Mouse (Mus musculus): ENCODE data around the gene Olfr211. TPM values are rescaled to one million over a fixed set of nuclear protein-coding genes. Genes with fewer than 3 reads are reported as not detected.

The Olfr211 gene
- polyA plus RNA-seq (2014; fragmentation: Nextera tagmentation; extraction: Ambion mirVana) = not detected in 2 replicates

- no peaks in the 10 kb centered on the region for H3K4me1 ChIP-seq (replicated peaks; ENCODE audit: control insufficient read depth, insufficient read depth, low read length)
- no peak within 1 kb of the TSS for H3K27ac ChIP-seq (ENCODE audit: low read depth, low read length)
- DNase-seq (ENCODE audit: low spot score) = no peak
- no peak within 1 kb of the TSS for H3K4me2 ChIP-seq (ENCODE audit: low read depth, low read length, severe bottlenecking)
- H3K9ac ChIP-seq (ENCODE audit: low read length) = no peak within 1 kb of the TSS
- 79% methylated on average over 4 of the region's 4 CpGs for WGBS
- ATAC-seq (replicated peaks; ENCODE audit: low FRiP score) = no peak
- no peaks in the 10 kb centered on the region for H3K27me3 ChIP-seq (ENCODE audit: control insufficient read depth, insufficient read depth, low read length)
- no peaks in the 10 kb centered on the region for H3K36me3 ChIP-seq (ENCODE audit: control insufficient read depth, insufficient read depth, low read length)
- no peaks in the 10 kb centered on the region for H3K9me3 ChIP-seq (ENCODE audit: control insufficient read depth, low read length)
- no peak within 1 kb of the TSS for H3K4me3 ChIP-seq (ENCODE audit: low read depth, low read length)
Observed at GRCm38 (mm10) chr6:116488791-116489190, at the start of gene Olfr211. Gene Olfr211 (plus strand): TSS chr6:116489091.

- no peak overlapping the region for H3K4me3 ChIP-seq (ENCODE audit: low read depth, low read length)
- DNase-seq (ENCODE audit: low spot score) (no peak), ATAC-seq (replicated peaks; ENCODE audit: low FRiP score) (no peak)
- H3K9me3 ChIP-seq (ENCODE audit: control insufficient read depth, low read length) = no peaks in the 10 kb centered on the region
- no peaks in the 10 kb centered on the region for H3K4me1 ChIP-seq (replicated peaks; ENCODE audit: control insufficient read depth, insufficient read depth, low read length)
- no peaks in the 10 kb centered on the region for H3K36me3 ChIP-seq (ENCODE audit: control insufficient read depth, insufficient read depth, low read length)
- WGBS = 88% methylated on average over 6 of the region's 6 CpGs
- no peak overlapping the region for H3K4me2 ChIP-seq (ENCODE audit: low read depth, low read length, severe bottlenecking)
- no peak overlapping the region for H3K27ac ChIP-seq (ENCODE audit: low read depth, low read length)
- no peak overlapping the region for H3K9ac ChIP-seq (ENCODE audit: low read length)
- no peaks in the 10 kb centered on the region for H3K27me3 ChIP-seq (ENCODE audit: control insufficient read depth, insufficient read depth, low read length)
Observed at GRCm38 (mm10) chr6:116439531-116439930, 49.4 kb upstream of the Olfr211 start.

GRCm38 (mm10) chr6:116440447-116440846 lies 48.4 kb upstream of the Olfr211 start:
- no peak for DNase-seq (ENCODE audit: low spot score)
- Histone ChIP-seq H3K9ac (ENCODE audit: low read length) (no peak overlapping the region), H3K27ac (ENCODE audit: low read depth, low read length) (no peak overlapping the region), H3K9me3 (ENCODE audit: control insufficient read depth, low read length) (no peaks in the 10 kb centered on the region), H3K4me1 (replicated peaks; ENCODE audit: control insufficient read depth, insufficient read depth, low read length) (no peaks in the 10 kb centered on the region), H3K4me2 (ENCODE audit: low read depth, low read length, severe bottlenecking) (no peak overlapping the region), H3K36me3 (ENCODE audit: control insufficient read depth, insufficient read depth, low read length) (no peaks in the 10 kb centered on the region), H3K4me3 (ENCODE audit: low read depth, low read length) (no peak overlapping the region), H3K27me3 (ENCODE audit: control insufficient read depth, insufficient read depth, low read length) (no peaks in the 10 kb centered on the region)
- no peak for ATAC-seq (replicated peaks; ENCODE audit: low FRiP score)
- WGBS = 81% methylated on average over 4 of the region's 4 CpGs

GRCm38 (mm10) chr6:116440849-116441248 lies 48.0 kb upstream of the Olfr211 start:
- WGBS = 90% methylated on average over 4 of the region's 4 CpGs
- no peak overlapping the region for H3K4me2 ChIP-seq (ENCODE audit: low read depth, low read length, severe bottlenecking)
- no peaks in the 10 kb centered on the region for H3K4me1 ChIP-seq (replicated peaks; ENCODE audit: control insufficient read depth, insufficient read depth, low read length)
- H3K4me3 ChIP-seq (ENCODE audit: low read depth, low read length) = no peak overlapping the region
- H3K9me3 ChIP-seq (ENCODE audit: control insufficient read depth, low read length) = no peaks in the 10 kb centered on the region
- H3K27ac ChIP-seq (ENCODE audit: low read depth, low read length) = no peak overlapping the region
- DNase-seq (ENCODE audit: low spot score) = no peak
- H3K9ac ChIP-seq (ENCODE audit: low read length) = no peak overlapping the region
- no peaks in the 10 kb centered on the region for H3K36me3 ChIP-seq (ENCODE audit: control insufficient read depth, insufficient read depth, low read length)
- H3K27me3 ChIP-seq (ENCODE audit: control insufficient read depth, insufficient read depth, low read length) = no peaks in the 10 kb centered on the region
- no peak for ATAC-seq (replicated peaks; ENCODE audit: low FRiP score)

GRCm38 (mm10) chr6:116455781-116456180 lies 33.1 kb upstream of the Olfr211 start:
- ATAC-seq (replicated peaks; ENCODE audit: low FRiP score) (no peak), DNase-seq (ENCODE audit: low spot score) (no peak)
- Histone ChIP-seq H3K4me2 (ENCODE audit: low read depth, low read length, severe bottlenecking) (no peak overlapping the region), H3K9ac (ENCODE audit: low read length) (no peak overlapping the region), H3K36me3 (ENCODE audit: control insufficient read depth, insufficient read depth, low read length) (no peaks in the 10 kb centered on the region), H3K27me3 (ENCODE audit: control insufficient read depth, insufficient read depth, low read length) (peaks cover 5% of the 10 kb centered on the region; the same call in 1 of the 2 replicates), H3K4me3 (ENCODE audit: low read depth, low read length) (no peak overlapping the region), H3K4me1 (replicated peaks; ENCODE audit: control insufficient read depth, insufficient read depth, low read length) (peaks cover 3% of the 10 kb centered on the region; the same call in 1 of the 2 replicates), H3K9me3 (ENCODE audit: control insufficient read depth, low read length) (no peaks in the 10 kb centered on the region), H3K27ac (ENCODE audit: low read depth, low read length) (no peak overlapping the region)
- 83% methylated on average over 4 of the region's 4 CpGs for WGBS

- Histone ChIP-seq H3K4me2 (ENCODE audit: low read depth, low read length, severe bottlenecking) (no peak overlapping the region), H3K27me3 (ENCODE audit: control insufficient read depth, insufficient read depth, low read length) (peaks cover 7% of the 10 kb centered on the region; the same call in 1 of the 2 replicates), H3K4me3 (ENCODE audit: low read depth, low read length) (no peak overlapping the region), H3K27ac (ENCODE audit: low read depth, low read length) (no peak overlapping the region), H3K9me3 (ENCODE audit: control insufficient read depth, low read length) (no peaks in the 10 kb centered on the region), H3K9ac (ENCODE audit: low read length) (no peak overlapping the region), H3K36me3 (ENCODE audit: control insufficient read depth, insufficient read depth, low read length) (no peaks in the 10 kb centered on the region), H3K4me1 (replicated peaks; ENCODE audit: control insufficient read depth, insufficient read depth, low read length) (peaks cover 6% of the 10 kb centered on the region; the same call in 1 of the 2 replicates)
- WGBS = 97% methylated on average over 1 of the region's 1 CpGs
- DNase-seq (ENCODE audit: low spot score) (no peak), ATAC-seq (replicated peaks; ENCODE audit: low FRiP score) (no peak)
Observed at GRCm38 (mm10) chr6:116456482-116456881, 32.4 kb upstream of the Olfr211 start.

- no peak for ATAC-seq (replicated peaks; ENCODE audit: low FRiP score)
- H3K9ac ChIP-seq (ENCODE audit: low read length) = no peak overlapping the region
- peaks cover 11% of the 10 kb centered on the region; the same call in 1 of the 2 replicates for H3K27me3 ChIP-seq (ENCODE audit: control insufficient read depth, insufficient read depth, low read length)
- 75% methylated on average over 4 of the region's 4 CpGs for WGBS
- no peak for DNase-seq (ENCODE audit: low spot score)
- H3K9me3 ChIP-seq (ENCODE audit: control insufficient read depth, low read length) = no peaks in the 10 kb centered on the region
- H3K36me3 ChIP-seq (ENCODE audit: control insufficient read depth, insufficient read depth, low read length) = no peaks in the 10 kb centered on the region
- no peak overlapping the region for H3K27ac ChIP-seq (ENCODE audit: low read depth, low read length)
- H3K4me1 ChIP-seq (replicated peaks; ENCODE audit: control insufficient read depth, insufficient read depth, low read length) = peaks cover 6% of the 10 kb centered on the region; the same call in 1 of the 2 replicates
- H3K4me3 ChIP-seq (ENCODE audit: low read depth, low read length) = no peak overlapping the region
- H3K4me2 ChIP-seq (ENCODE audit: low read depth, low read length, severe bottlenecking) = no peak overlapping the region
Observed at GRCm38 (mm10) chr6:116458728-116459127, 30.2 kb upstream of the Olfr211 start.

GRCm38 (mm10) chr6:116459232-116459631 lies 29.7 kb upstream of the Olfr211 start:
- Histone ChIP-seq H3K4me3 (ENCODE audit: low read depth, low read length) (no peak overlapping the region), H3K9ac (ENCODE audit: low read length) (no peak overlapping the region), H3K27me3 (ENCODE audit: control insufficient read depth, insufficient read depth, low read length) (peaks cover 11% of the 10 kb centered on the region; the same call in 1 of the 2 replicates), H3K9me3 (ENCODE audit: control insufficient read depth, low read length) (no peaks in the 10 kb centered on the region), H3K36me3 (ENCODE audit: control insufficient read depth, insufficient read depth, low read length) (no peaks in the 10 kb centered on the region), H3K4me1 (replicated peaks; ENCODE audit: control insufficient read depth, insufficient read depth, low read length) (peaks cover 6% of the 10 kb centered on the region; the same call in 1 of the 2 replicates), H3K27ac (ENCODE audit: low read depth, low read length) (no peak overlapping the region), H3K4me2 (ENCODE audit: low read depth, low read length, severe bottlenecking) (no peak overlapping the region)
- 76% methylated on average over 2 of the region's 2 CpGs for WGBS
- no peak for ATAC-seq (replicated peaks; ENCODE audit: low FRiP score)
- no peak for DNase-seq (ENCODE audit: low spot score)

All from forebrain, embryonic 11.5 days (tissue).